Mouse (Mus musculus) megakaryocyte, embryonic 14.5 days (primary cell): ENCODE results near the gene Meig1.

ENCODE experiments used
- FLI1 ChIP-seq: IDR thresholded peaks from 2 replicates; pipeline ENCODE4 v1.6.1; 2012; ENCODE audit warnings: low read length, inconsistent platforms, mixed read lengths
- GATA1 ChIP-seq: IDR thresholded peaks from 3 replicates; pipeline ENCODE4 v1.6.1; 2012; ENCODE audit warnings: mixed read lengths, low read length, inconsistent platforms, borderline replicate concordance

DNA sequence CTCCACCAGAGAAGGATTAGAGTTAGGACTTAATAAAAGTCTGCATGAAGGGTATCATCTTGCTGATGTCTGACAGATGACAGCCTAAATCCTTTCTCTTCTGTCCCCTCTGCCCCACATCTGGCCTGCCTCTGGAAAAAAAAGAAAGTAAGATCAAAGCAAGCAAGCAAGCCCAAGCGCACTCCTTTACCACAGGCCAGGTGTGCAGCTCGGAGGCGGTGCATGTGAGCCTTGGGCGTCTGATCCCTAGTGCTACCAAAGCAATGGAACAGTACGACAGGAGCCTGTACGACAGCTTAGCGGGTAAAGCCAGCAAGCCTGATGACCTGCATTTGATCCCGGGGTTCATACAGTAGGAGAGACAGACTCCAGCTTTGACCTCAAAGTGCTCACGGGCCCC lies 8.5 kb upstream of the Meig1 start:
- TF ChIP-seq GATA1 (no peak), FLI1 (no peak)
